ENCODE assay signal across 14 mouse cellular contexts in the genomic region with DNA sequence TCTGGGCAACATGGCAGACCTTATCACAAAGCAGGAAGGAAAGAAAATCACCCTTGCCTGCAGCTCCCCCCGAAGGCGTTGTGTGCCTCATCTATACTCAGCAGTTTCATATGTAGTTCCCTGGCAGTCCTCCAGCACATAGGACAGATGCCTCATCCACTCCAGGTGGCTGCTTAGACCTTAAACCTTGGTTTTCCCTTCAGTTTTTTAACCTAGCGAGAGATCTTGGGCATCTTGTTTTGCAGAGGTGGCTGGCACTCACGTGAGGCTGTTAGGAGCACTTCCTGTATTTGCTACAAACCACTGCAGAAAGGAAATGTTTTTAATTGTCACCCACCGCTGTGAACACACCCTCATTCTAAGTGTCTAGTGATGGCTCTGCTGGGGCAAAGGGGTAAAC. TPM values are rescaled to one million over a fixed set of nuclear protein-coding genes. Genes with fewer than 3 reads are reported as not detected.
DNase-seq lines count a peak whose midpoint lies in the region; ATAC-seq lines count a peak whose summit lies in the region.
"Had no signal": no experiment of that assay in that cellular context is flagged by ENCODE, and none has a peak within 500 bp of the region (broad histone marks: within the 10 kb centered on the region; RNA-seq: fewer than 3 reads in every experiment).

No protein-coding gene starts in this region.

- peaks cover 35 to 40% of the 10 kb centered on the region in 2 experiments for H3K4me1 ChIP-seq in heart, embryonic 14.5 days (ENCODE audit: control insufficient read depth in 2 of 2, insufficient read depth in 2 of 2, low read length in 2 of 2)
- H3K4me1 ChIP-seq in liver, embryonic 16.5 days (ENCODE audit: control insufficient read depth, low read depth, low read length) = peaks cover 55% of the 10 kb centered on the region
- H3K4me1 ChIP-seq: neural tube, embryonic 12.5 days had no signal

- peaks cover 3% of the 10 kb centered on the region; the same call in 1 of the 2 replicates for H3K27me3 ChIP-seq in heart, embryonic 14.5 days (ENCODE audit: control insufficient read depth, insufficient read depth, low read length)
- no peaks in the 10 kb centered on the region for H3K27me3 ChIP-seq in liver, embryonic 16.5 days (ENCODE audit: control insufficient read depth, insufficient read depth, low read depth, low read length)
- H3K27me3 ChIP-seq: CH12.LX; kidney, embryonic 15.5 days; neural tube, embryonic 12.5 days had no signal

- H3K27ac ChIP-seq in heart, embryonic 14.5 days (replicated peaks in 1 of 2; ENCODE audit: control insufficient read depth in 1 of 2, insufficient read depth in 1 of 2, low read depth in 2 of 2, low read length in 2 of 2) = peak overlapping the region; percentile 30 to 49; a peak in 3 of 4 replicates
- H3K27ac ChIP-seq in liver, embryonic 16.5 days (ENCODE audit: low read length) = peak overlapping the region; percentile 89
- H3K27ac ChIP-seq: kidney, embryonic 15.5 days; neural tube, embryonic 12.5 days had no signal

- WGBS in heart, embryonic 14.5 days = 54% methylated on average over 5 of the region's 5 CpGs
- WGBS in liver, embryonic 16.5 days (ENCODE audit: insufficient replicate concordance) = 30% methylated on average over 5 of the region's 5 CpGs

- no peak for ATAC-seq in heart, embryonic 14.5 days (ENCODE audit: insufficient number of reproducible peaks, insufficient read depth, low FRiP score, low read depth)
- no peak for ATAC-seq in liver, embryonic 16.5 days (ENCODE audit: low read depth)

- DNase-seq in heart, adult 8-10 months (ENCODE audit: low spot score) = no peak
- peak; percentile 74 for DNase-seq in CD4-positive helper T cell, adult 2 months (ENCODE audit: low read depth, low spot score)
- DNase-seq in c-Kit-positive CD71-positive TER-119-negative erythroid progenitor cells, embryonic 14.5 days (ENCODE audit: low read depth) = peak; percentile 49
- DNase-seq in yolk sac, embryonic 10.5 days (ENCODE audit: low spot score) = no peak
- no peak for DNase-seq in right cerebral cortex, adult 18-20 months
- DNase-seq in kidney, postnatal 25 days = no peak
- DNase-seq: adrenal gland, postnatal 10 days; cerebellum, postnatal 25 days; lung, postnatal 10 days had no signal

- peaks cover 61% of the 10 kb centered on the region for H3K36me3 ChIP-seq in heart, embryonic 14.5 days (ENCODE audit: control insufficient read depth, insufficient read depth, low read length)
- peaks cover 31% of the 10 kb centered on the region for H3K36me3 ChIP-seq in liver, embryonic 16.5 days (ENCODE audit: control insufficient read depth, insufficient read depth)

- H3K4me2 ChIP-seq in heart, embryonic 14.5 days (ENCODE audit: low read length) = peak overlapping the region; percentile 31; the same call in 1 of the 2 replicates
- peak overlapping the region; percentile 70 for H3K4me2 ChIP-seq in liver, embryonic 16.5 days (ENCODE audit: low read depth, low read length)
- H3K4me2 ChIP-seq: kidney, embryonic 15.5 days; neural tube, embryonic 12.5 days had no signal

- no peak overlapping the region for H3K9ac ChIP-seq in heart, embryonic 14.5 days (ENCODE audit: low read length)
- H3K9ac ChIP-seq in liver, embryonic 16.5 days (ENCODE audit: low read depth, low read length) = no peak overlapping the region; the same call in 1 of the 2 replicates
- H3K9ac ChIP-seq: kidney, embryonic 15.5 days; neural tube, embryonic 12.5 days had no signal

- no peaks in the 10 kb centered on the region; the same call in 1 of the 2 replicates for H3K9me3 ChIP-seq in heart, embryonic 14.5 days (ENCODE audit: control insufficient read depth, low read length)
- H3K9me3 ChIP-seq in liver, embryonic 16.5 days (replicated peaks; ENCODE audit: control insufficient read depth, low read length) = peaks cover 4% of the 10 kb centered on the region
- H3K9me3 ChIP-seq: kidney, embryonic 15.5 days had no signal

- H3K4me3 ChIP-seq in heart, embryonic 14.5 days (ENCODE audit: control insufficient read depth in 1 of 2, insufficient read depth in 1 of 2, low read depth in 1 of 2, low read length in 2 of 2) = no peak overlapping the region
- no peak overlapping the region for H3K4me3 ChIP-seq in liver, embryonic 16.5 days (ENCODE audit: low read depth, low read length)
- H3K4me3 ChIP-seq: kidney, embryonic 15.5 days; neural tube, embryonic 12.5 days had no signal

RNA-seq across cellular contexts. Expression of gene Shisa8, which starts 25.7 kb away (rescaled TPM):
- 0.22 and 0.42 TPM in 2 replicates for polyA plus RNA-seq in heart, embryonic 14.5 days (2014; fragmentation: Nextera tagmentation; extraction: Ambion mirVana)
- under 1 TPM in 1 of 4 experiments, not detected in 3; 0.26 TPM for total RNA-seq in heart, adult 8-10 months (2022)
- 0.11 TPM in 2 replicates for polyA plus RNA-seq in liver, embryonic 16.5 days (2015; fragmentation: Nextera tagmentation; extraction: Ambion mirVana)

RNA-seq across cellular contexts. Expression of gene Tnfrsf13c, which starts 37.2 kb away (rescaled TPM):
- polyA plus RNA-seq in heart, embryonic 14.5 days (2014; fragmentation: Nextera tagmentation; extraction: Ambion mirVana) = 0.11 and 0.16 TPM in 2 replicates
- total RNA-seq in heart, adult 8-10 months (2022) = under 1 TPM in 1 of 4 experiments, not detected in 3; 0.26 TPM
- polyA plus RNA-seq in liver, embryonic 16.5 days (2015; fragmentation: Nextera tagmentation; extraction: Ambion mirVana) = 0.40 and 0.93 TPM in 2 replicates

RNA-seq across cellular contexts. Expression of gene Srebf2, which starts 40.0 kb away (rescaled TPM):
- polyA plus RNA-seq in heart, embryonic 14.5 days (2014; fragmentation: Nextera tagmentation; extraction: Ambion mirVana) = 59.8 and 62.1 TPM in 2 replicates
- total RNA-seq in heart, adult 8-10 months (2022) = 10 to 100 TPM; 20.0 to 25.1 (median 21.6) TPM
- polyA plus RNA-seq in liver, embryonic 16.5 days (2015; fragmentation: Nextera tagmentation; extraction: Ambion mirVana) = 51.9 and 53.2 TPM in 2 replicates

RNA-seq across cellular contexts. Expression of gene Cenpm, which starts 57.6 kb away (rescaled TPM):
- 67.7 and 73.0 TPM in 2 replicates for polyA plus RNA-seq in heart, embryonic 14.5 days (2014; fragmentation: Nextera tagmentation; extraction: Ambion mirVana)
- 1 to 10 TPM in 1 of 4 experiments, under 1 TPM in 3; 0.29 to 1.5 (median 0.44) TPM for total RNA-seq in heart, adult 8-10 months (2022)
- polyA plus RNA-seq in liver, embryonic 16.5 days (2015; fragmentation: Nextera tagmentation; extraction: Ambion mirVana) = 27.1 and 31.0 TPM in 2 replicates

RNA-seq across cellular contexts. Expression of gene Ccdc134, which starts 59.2 kb away (rescaled TPM):
- 7.1 and 8.5 TPM in 2 replicates for polyA plus RNA-seq in heart, embryonic 14.5 days (2014; fragmentation: Nextera tagmentation; extraction: Ambion mirVana)
- 1 to 10 TPM; 3.5 to 4.5 (median 4.2) TPM for total RNA-seq in heart, adult 8-10 months (2022)
- polyA plus RNA-seq in liver, embryonic 16.5 days (2015; fragmentation: Nextera tagmentation; extraction: Ambion mirVana) = 5.3 and 5.5 TPM in 2 replicates

Comparison
In these comparisons a context has a peak if more than half of its experiments do, and no peak if none do; other contexts are left out.
1. DNase-seq: peak in CD4-positive helper T cell, adult 2 months (single experiment) and c-Kit-positive CD71-positive TER-119-negative erythroid progenitor cells, embryonic 14.5 days (single experiment); none in heart, adult 8-10 months (single experiment), yolk sac, embryonic 10.5 days (single experiment), right cerebral cortex, adult 18-20 months (single experiment) and kidney, postnatal 25 days (0 of 2).